Mouse (Mus musculus) cerebellum, adult 2 months (tissue): ENCODE data around the gene Ninj2. TPM values are rescaled to one million over a fixed set of nuclear protein-coding genes. Genes with fewer than 3 reads are reported as not detected.

Experiments used
- DNase-seq, 2 experiments: peaks; one replicate each; pipeline ENCODE4 v3.0.0; 2021
- H3K27ac ChIP-seq: fragments of 200-500 bp; 2 replicates; pipeline ENCODE4 v1.5.1; 2012; ENCODE audit warnings: low read length, control low read depth, inconsistent platforms; ENCODE audit not compliant: insufficient read depth
- H3K27me3 ChIP-seq: fragments of 200-500 bp; 2 replicates; pipeline ENCODE4 v1.6.1; 2012; ENCODE audit warnings: inconsistent platforms, mild to moderate bottlenecking, low read length, moderate library complexity; ENCODE audit not compliant: control insufficient read depth, insufficient read depth
- H3K4me1 ChIP-seq: fragments of 200-500 bp; 2 replicates; pipeline ENCODE4 v1.6.1; 2011; ENCODE audit warnings: low read length; ENCODE audit not compliant: control insufficient read depth, insufficient read depth
- H3K4me3 ChIP-seq: fragments of 200-500 bp; replicated peaks from 2 replicates; pipeline ENCODE3; 2011; ENCODE audit warnings: mild to moderate bottlenecking, low read depth, low read length, control low read depth; ENCODE audit not compliant: insufficient read depth
- CTCF ChIP-seq: fragments of 200-500 bp; IDR thresholded peaks from 2 replicates; pipeline ENCODE4 v1.5.1; 2011; ENCODE audit warnings: low read depth, mild to moderate bottlenecking, control low read depth, low read length, moderate library complexity, borderline replicate concordance; ENCODE audit not compliant: insufficient read depth
- POLR2A ChIP-seq: fragments of 200-500 bp; IDR thresholded peaks from 2 replicates; pipeline ENCODE4 v1.6.1; 2011; ENCODE audit warnings: low read length, control low read depth, borderline replicate concordance; ENCODE audit not compliant: insufficient read depth
- WGBS: fragments of 180-500 bp; shearing (Covaris S2); methylation state at CpG from one replicate; pipeline ENCODE4 v1.1.7; 2018; 5-methylcytosine and 5-hydroxymethylcytosine counted together
- polyA plus RNA-seq: library from polyadenylated mRNA; depleted of rRNA; stranded (reverse); fragments of >200 nt; gene quantifications from 2 replicates; pipeline ENCODE4 v1.2.3, GENCODE M21; 2012

Gene Ninj2
- polyA plus RNA-seq, 1 experiment: 11.7 TPM

- H3K4me3 ChIP-seq: no peak overlapping the region
- peak; percentile 38 to 51 for DNase-seq
- H3K27ac ChIP-seq: no peak overlapping the region
- peaks cover 6% of the 10 kb centered on the region for H3K4me1 ChIP-seq
- WGBS: 7% methylated on average over 7 of the region's 7 CpGs
- TF ChIP-seq POLR2A (no peak), CTCF (no peak)
- no peaks in the 10 kb centered on the region for H3K27me3 ChIP-seq
Measured at GRCm38 (mm10) chr6:120109173-120109572, 16.0 kb downstream of the Ninj2 start.

- Histone ChIP-seq H3K4me3 (no peak overlapping the region), H3K4me1 (peaks cover 6% of the 10 kb centered on the region), H3K27me3 (no peaks in the 10 kb centered on the region), H3K27ac (no peak overlapping the region)
- DNase-seq: no peak
- WGBS: 90% methylated on average over 5 of the region's 5 CpGs
- TF ChIP-seq CTCF (no peak), POLR2A (no peak)
Measured at GRCm38 (mm10) chr6:120109932-120110331, 16.8 kb downstream of the Ninj2 start.

GRCm38 (mm10) chr6:120110738-120111409 is 17.7 kb downstream of the Ninj2 start:
- TF ChIP-seq CTCF (no peak), POLR2A (no peak)
- Histone ChIP-seq H3K27ac (no peak overlapping the region), H3K27me3 (no peaks in the 10 kb centered on the region), H3K4me1 (peaks cover 6% of the 10 kb centered on the region), H3K4me3 (no peak overlapping the region)
- whole genome bisulfite sequencing: 95% methylated on average over 7 of the region's 7 CpGs
- DNase-seq: no peak

- no peak for DNase-seq
- H3K27me3 ChIP-seq: no peaks in the 10 kb centered on the region
- H3K27ac ChIP-seq: no peak overlapping the region
- H3K4me1 ChIP-seq: peaks cover 6% of the 10 kb centered on the region
- TF ChIP-seq POLR2A: no peak
- TF ChIP-seq CTCF: no peak
- no peak overlapping the region for H3K4me3 ChIP-seq
- 98% methylated on average over 3 of the region's 3 CpGs for WGBS
Measured at GRCm38 (mm10) chr6:120111410-120111783, 18.2 kb downstream of the Ninj2 start.

GRCm38 (mm10) chr6:120111984-120112803 is 19.0 kb downstream of the Ninj2 start:
- 19% methylated on average over 19 of the region's 22 CpGs for WGBS
- no peak for TF ChIP-seq CTCF
- TF ChIP-seq POLR2A: no peak
- Histone ChIP-seq H3K27ac (no peak overlapping the region), H3K4me1 (peaks cover 6% of the 10 kb centered on the region), H3K27me3 (no peaks in the 10 kb centered on the region), H3K4me3 (no peak overlapping the region)
- peak; percentile 23 to 47 for DNase-seq

- Histone ChIP-seq H3K4me1 (peaks cover 6% of the 10 kb centered on the region), H3K4me3 (no peak overlapping the region), H3K27ac (no peak overlapping the region; the same call in 1 of the 2 replicates), H3K27me3 (no peaks in the 10 kb centered on the region)
- no peak for TF ChIP-seq POLR2A
- TF ChIP-seq CTCF: no peak
- DNase-seq: no peak
- 95% methylated on average over 3 of the region's 3 CpGs for WGBS
Measured at GRCm38 (mm10) chr6:120113856-120114255, 20.7 kb downstream of the Ninj2 start.

- 71% methylated on average over 1 of the region's 1 CpGs for whole genome bisulfite sequencing
- no peak for DNase-seq
- peaks cover 1% of the 10 kb centered on the region; the same call in 1 of the 2 replicates for H3K4me1 ChIP-seq
- no peaks in the 10 kb centered on the region for H3K27me3 ChIP-seq
- no peak overlapping the region; the same call in 1 of the 2 replicates for H3K27ac ChIP-seq
- no peak overlapping the region for H3K4me3 ChIP-seq
- no peak for TF ChIP-seq POLR2A
Measured at GRCm38 (mm10) chr6:120114271-120114670, 21.1 kb downstream of the Ninj2 start.

- Histone ChIP-seq H3K4me1 (no peaks in the 10 kb centered on the region), H3K27ac (no peak overlapping the region), H3K4me3 (no peak overlapping the region), H3K27me3 (no peaks in the 10 kb centered on the region)
- TF ChIP-seq CTCF (no peak), POLR2A (no peak)
- 26% methylated on average over 7 of the region's 7 CpGs for WGBS
- DNase-seq: peak in 1 of 2 experiments; percentile 12
Measured at GRCm38 (mm10) chr6:120114698-120115097, 21.5 kb downstream of the Ninj2 start.
